Mouse (Mus musculus) R1 (cell line): ENCODE measurements around the gene 1700020A23Rik.

ENCODE experiments used
- DNase-seq: peaks from one replicate; pipeline ENCODE4 v3.0.0-alpha.2; 2018; ENCODE audit warnings: low read depth, low spot score

Gene 1700020A23Rik

GRCm38 (mm10) chr2:130411558-130412495 is 6.8 kb downstream of the 1700020A23Rik start:
- peak; percentile 78 for DNase-seq

- DNase-seq, result no peak
Measured at GRCm38 (mm10) chr2:130412775-130413174, 7.7 kb downstream of the 1700020A23Rik start.

- DNase-seq, result no peak
Measured at GRCm38 (mm10) chr2:130414094-130414856, 9.2 kb downstream of the 1700020A23Rik start.

- DNase-seq, result no peak
Measured at GRCm38 (mm10) chr2:130421781-130422620, 16.9 kb downstream of the 1700020A23Rik start.

GRCm38 (mm10) chr2:130423397-130424125 is 18.5 kb downstream of the 1700020A23Rik start:
- DNase-seq, result peak; percentile 84

- DNase-seq, result peak; percentile 90
Measured at GRCm38 (mm10) chr2:130424126-130424853, 19.2 kb downstream of the 1700020A23Rik start, which contains the start of the genes Vps16 and Pced1a. Vps16 (plus strand) TSS chr2:130424339. Pced1a (minus strand) TSS chr2:130424701.

GRCm38 (mm10) chr2:130425112-130425511 is 20.1 kb downstream of the 1700020A23Rik start:
- no peak for DNase-seq

- DNase-seq, result no peak
Measured at GRCm38 (mm10) chr2:130429851-130430250, 24.8 kb downstream of the 1700020A23Rik start.

GRCm38 (mm10) chr2:130430484-130430883 is 25.4 kb downstream of the 1700020A23Rik start:
- no peak for DNase-seq

GRCm38 (mm10) chr2:130432157-130432556 is 27.1 kb downstream of the 1700020A23Rik start:
- no peak for DNase-seq

GRCm38 (mm10) chr2:130433152-130433551 is 28.1 kb downstream of the 1700020A23Rik start:
- DNase-seq, result peak; percentile 70

- no peak for DNase-seq
Measured at GRCm38 (mm10) chr2:130436769-130437168, 31.7 kb downstream of the 1700020A23Rik start.

GRCm38 (mm10) chr2:130438861-130439260 is 33.8 kb downstream of the 1700020A23Rik start:
- peak; percentile 17 for DNase-seq

- no peak for DNase-seq
Measured at GRCm38 (mm10) chr2:130439840-130440480, 34.9 kb downstream of the 1700020A23Rik start.

GRCm38 (mm10) chr2:130442162-130442561 is 37.1 kb downstream of the 1700020A23Rik start:
- DNase-seq, result peak; percentile 53

GRCm38 (mm10) chr2:130448449-130448848 is 43.4 kb downstream of the 1700020A23Rik start:
- peak; percentile 21 for DNase-seq

- peak; percentile 21 for DNase-seq
Measured at GRCm38 (mm10) chr2:130449021-130449793, 44.1 kb downstream of the 1700020A23Rik start.

GRCm38 (mm10) chr2:130449794-130450433 is 44.9 kb downstream of the 1700020A23Rik start, which contains the start of gene Ptpra:
Ptpra (plus strand) TSS chr2:130450278.
- DNase-seq, result peak; percentile 87
